Mouse (Mus musculus): ENCODE data around the gene Ceacam3.
"Not testable (repeated sequence)": the region's sequence is repeated elsewhere in the genome, so short reads cannot be mapped to it uniquely, and the experiment has no call there.

Ceacam3 gene

GRCm38 (mm10) chr7:17149931-17150330 lies at the start of gene Ceacam3:
TSS of gene Ceacam3 (plus strand) at chr7:17150282.
- no peak for DNase-seq

GRCm38 (mm10) chr7:17101631-17102030 lies 48.5 kb upstream of the Ceacam3 start:
- not testable (repeated sequence) for DNase-seq

GRCm38 (mm10) chr7:17135307-17135706 lies 14.8 kb upstream of the Ceacam3 start:
- no peak for DNase-seq

GRCm38 (mm10) chr7:17155634-17156033 lies 5.6 kb downstream of the Ceacam3 start:
- peak; percentile 85 to 86 for DNase-seq

- DNase-seq = no peak
Observed at GRCm38 (mm10) chr7:17156885-17157677, 7.0 kb downstream of the Ceacam3 start.

GRCm38 (mm10) chr7:17159011-17159410 lies 8.9 kb downstream of the Ceacam3 start:
- DNase-seq = peak; percentile 23 to 33

- no peak for DNase-seq
Observed at GRCm38 (mm10) chr7:17171827-17172226, 21.7 kb downstream of the Ceacam3 start.

GRCm38 (mm10) chr7:17203177-17203576 lies 53.1 kb downstream of the Ceacam3 start, which contains the start of gene Psg29:
TSS of gene Psg29 (plus strand) at chr7:17203477.
- no peak for DNase-seq

GRCm38 (mm10) chr7:17205530-17206184 lies 55.6 kb downstream of the Ceacam3 start:
- DNase-seq = no peak

All from cerebellum, adult 18-20 months (tissue).